ENCODE assay signal across 17 mouse cellular contexts in genomic region chr14:79878285-79879019, GRCm38 (mm10).
DNase-seq lines count a peak whose midpoint lies in the region; ATAC-seq lines count a peak whose summit lies in the region.
"Had no signal": no experiment of that assay in that cellular context is flagged by ENCODE, and none has a peak within 500 bp of the region (broad histone marks: within the 10 kb centered on the region; RNA-seq: fewer than 3 reads in every experiment).

No protein-coding gene starts in this region.

- H3K4me3 ChIP-seq in neural tube, embryonic 11.5 days (ENCODE audit: low read depth, low read length): no peak overlapping the region
- H3K4me3 ChIP-seq: intestine, embryonic 15.5 days; layer of hippocampus, adult 2 months; limb, embryonic 15.5 days had no signal

- H3K27ac ChIP-seq in neural tube, embryonic 11.5 days (ENCODE audit: low read depth, low read length): no peak overlapping the region
- H3K27ac ChIP-seq: intestine, embryonic 15.5 days; kidney, postnatal 0 days; layer of hippocampus, adult 2 months; limb, embryonic 15.5 days had no signal

- peaks cover 31% of the 10 kb centered on the region for H3K4me1 ChIP-seq in neural tube, embryonic 11.5 days (ENCODE audit: control insufficient read depth, insufficient read depth, low read length)
- H3K4me1 ChIP-seq: intestine, embryonic 15.5 days; limb, embryonic 15.5 days had no signal

- H3K27me3 ChIP-seq in neural tube, embryonic 11.5 days (ENCODE audit: control insufficient read depth, insufficient read depth, low read length): peaks cover 13% of the 10 kb centered on the region
- H3K27me3 ChIP-seq: intestine, embryonic 15.5 days; limb, embryonic 15.5 days had no signal

- 56% methylated on average over 17 of the region's 17 CpGs for WGBS in neural tube, embryonic 11.5 days

- H3K36me3 ChIP-seq in neural tube, embryonic 11.5 days (ENCODE audit: control insufficient read depth, insufficient read depth, low read length): no peaks in the 10 kb centered on the region
- H3K36me3 ChIP-seq: intestine, embryonic 15.5 days; limb, embryonic 15.5 days had no signal

- no peak overlapping the region for H3K9ac ChIP-seq in neural tube, embryonic 11.5 days (ENCODE audit: low read length)
- H3K9ac ChIP-seq: intestine, embryonic 15.5 days; limb, embryonic 15.5 days had no signal

- DNase-seq in cerebellum, postnatal 14 days: peak; percentile 59 to 60
- no peak for DNase-seq in cerebellum, adult 9-10 months
- DNase-seq in neural tube, embryonic 11.5 days (ENCODE audit: low spot score): peak; percentile 35
- DNase-seq in neural tube, embryonic 10.5 days (ENCODE audit: extremely low spot score, low spot score): no peak
- DNase-seq in mesoderm, embryonic 11.5 days (ENCODE audit: low read depth, low spot score): peak; percentile 30
- no peak for DNase-seq in adrenal gland, adult 2 months
- no peak for DNase-seq in natural killer cell, adult 2 months (ENCODE audit: low spot score in 2 of 2)
- DNase-seq in thymus, postnatal 14 days: no peak
- DNase-seq: B cell, adult 2 months; heart, postnatal 10 days; lung, adult 18-20 months; lung, postnatal 4 days; right cerebral cortex, postnatal 14 days had no signal

- no peak for ATAC-seq in neural tube, embryonic 11.5 days (ENCODE audit: insufficient read depth, low FRiP score, low TSS enrichment)
- ATAC-seq: intestine, embryonic 15.5 days had no signal

- H3K9me3 ChIP-seq in neural tube, embryonic 11.5 days (ENCODE audit: control insufficient read depth, low read length): no peaks in the 10 kb centered on the region
- H3K9me3 ChIP-seq: intestine, embryonic 15.5 days; limb, embryonic 15.5 days had no signal

- H3K4me2 ChIP-seq in neural tube, embryonic 11.5 days (ENCODE audit: low read depth): no peak overlapping the region
- H3K4me2 ChIP-seq: intestine, embryonic 15.5 days; limb, embryonic 15.5 days had no signal

Comparison
In these comparisons a context has a peak if more than half of its experiments do, and no peak if none do; other contexts are left out.
1. DNase-seq: peak in cerebellum, postnatal 14 days (2 of 2), neural tube, embryonic 11.5 days (single experiment) and mesoderm, embryonic 11.5 days (single experiment); none in cerebellum, adult 9-10 months (single experiment), neural tube, embryonic 10.5 days (single experiment), adrenal gland, adult 2 months (single experiment), natural killer cell, adult 2 months (0 of 2) and thymus, postnatal 14 days (single experiment).